Mouse (Mus musculus): ENCODE results near the gene Map2k7. TPM values are rescaled to one million over a fixed set of nuclear protein-coding genes. Genes with fewer than 3 reads are reported as not detected.

Gene Map2k7
- polyA plus RNA-seq (2016; fragmentation: Nextera tagmentation; extraction: Ambion mirVana) = 18.0 and 21.1 TPM in 2 replicates

GRCm38 (mm10) chr8:4238434-4239192 lies at the start of gene Map2k7, which contains the start of gene Gm49320:
Map2k7 (plus strand) TSS chr8:4238740.
Gm49320 (plus strand) TSS chr8:4238865.
- H3K9me3 ChIP-seq (replicated peaks) = no peaks in the 10 kb centered on the region
- H3K4me2 ChIP-seq = peak within 1 kb of the TSS; percentile 83
- H3K9ac ChIP-seq = peak within 1 kb of the TSS; percentile 79
- H3K36me3 ChIP-seq = peaks cover 31% of the 10 kb centered on the region
- H3K4me1 ChIP-seq = peaks cover 30% of the 10 kb centered on the region
- WGBS (ENCODE audit: insufficient replicate concordance) = under 1% methylated on average over 71 of the region's 71 CpGs
- H3K27ac ChIP-seq = peak within 1 kb of the TSS; percentile 96
- H3K4me3 ChIP-seq = peak within 1 kb of the TSS; percentile 82
- peak; percentile 91 for ATAC-seq
- H3K27me3 ChIP-seq (replicated peaks) = peaks cover 14% of the 10 kb centered on the region; the same call in 1 of the 2 replicates

GRCm38 (mm10) chr8:4189031-4189722 lies 49.4 kb upstream of the Map2k7 start:
- peak overlapping the region; percentile 64 for H3K4me2 ChIP-seq
- H3K9ac ChIP-seq = peak overlapping the region; percentile 65
- H3K9me3 ChIP-seq (replicated peaks) = no peaks in the 10 kb centered on the region
- peak overlapping the region; percentile 17; the same call in 1 of the 2 replicates for H3K4me3 ChIP-seq
- peak; percentile 98 for ATAC-seq
- peaks cover 36% of the 10 kb centered on the region for H3K4me1 ChIP-seq
- peaks cover 8% of the 10 kb centered on the region; the same call in 1 of the 2 replicates for H3K36me3 ChIP-seq
- peak overlapping the region; percentile 87 for H3K27ac ChIP-seq
- peaks cover under 1% of the 10 kb centered on the region; the same call in 1 of the 2 replicates for H3K27me3 ChIP-seq (replicated peaks)
- WGBS (ENCODE audit: insufficient replicate concordance) = 16% methylated on average over 3 of the region's 3 CpGs

- 63% methylated on average over 5 of the region's 5 CpGs for WGBS (ENCODE audit: insufficient replicate concordance)
Observed at GRCm38 (mm10) chr8:4192305-4192704, 46.2 kb upstream of the Map2k7 start.

DNA sequence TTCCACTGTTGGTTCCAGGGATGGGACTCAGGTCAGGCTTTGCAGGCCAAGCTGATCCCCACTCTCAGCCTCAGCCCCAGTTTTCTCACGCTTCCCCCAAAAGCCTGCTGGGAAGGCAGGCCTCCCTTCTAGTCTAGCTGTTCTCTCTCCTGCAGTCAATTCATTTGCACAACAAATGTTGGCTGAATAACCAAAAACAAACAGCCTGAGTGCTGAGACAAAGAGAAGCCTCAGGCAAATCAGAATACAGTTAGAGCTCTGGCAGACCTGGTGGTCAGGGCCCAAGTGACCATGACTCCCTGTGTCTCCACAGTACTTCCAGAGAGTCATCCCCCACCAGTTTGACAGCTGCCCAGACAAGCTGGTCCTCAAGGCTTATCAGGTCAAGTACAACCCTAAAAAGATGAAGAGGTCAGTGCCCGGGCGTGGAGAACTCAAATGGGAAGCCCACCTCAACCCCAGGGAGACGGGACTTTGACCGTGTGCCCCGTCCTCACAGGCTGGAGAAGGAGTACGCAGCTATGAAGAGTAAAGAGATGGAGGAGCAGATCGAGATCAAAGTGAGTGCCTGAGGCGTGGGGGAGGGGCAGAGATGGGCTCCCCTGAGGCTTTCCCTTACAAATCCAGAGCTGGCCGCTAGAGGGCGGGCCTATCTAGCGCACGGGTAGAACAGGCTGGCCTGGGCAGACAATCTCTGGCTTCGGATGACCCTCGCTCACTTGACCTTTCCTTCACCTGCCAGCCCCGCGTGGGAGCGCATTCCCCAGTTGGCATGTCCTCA lies 45.5 kb upstream of the Map2k7 start:
- peaks cover 31% of the 10 kb centered on the region for H3K4me1 ChIP-seq
- WGBS (ENCODE audit: insufficient replicate concordance) = 10% methylated on average over 18 of the region's 18 CpGs
- H3K9ac ChIP-seq = no peak overlapping the region
- peak; percentile 53; the same call in 1 of the 2 replicates for ATAC-seq
- H3K4me3 ChIP-seq = no peak overlapping the region
- peak overlapping the region; percentile 34 for H3K4me2 ChIP-seq
- peaks cover 4% of the 10 kb centered on the region; the same call in 1 of the 2 replicates for H3K27me3 ChIP-seq (replicated peaks)
- no peak overlapping the region for H3K27ac ChIP-seq
- no peaks in the 10 kb centered on the region for H3K9me3 ChIP-seq (replicated peaks)
- no peaks in the 10 kb centered on the region for H3K36me3 ChIP-seq

More at GRCm38 (mm10) chr8:4192305-4192704, 46.2 kb upstream of the Map2k7 start:
- H3K4me1 ChIP-seq = peaks cover 36% of the 10 kb centered on the region
- no peak overlapping the region for H3K27ac ChIP-seq
- no peaks in the 10 kb centered on the region for H3K9me3 ChIP-seq (replicated peaks)
- no peak for ATAC-seq
- H3K9ac ChIP-seq = no peak overlapping the region
- peaks cover 4% of the 10 kb centered on the region; the same call in 1 of the 2 replicates for H3K27me3 ChIP-seq (replicated peaks)
- peaks cover 5% of the 10 kb centered on the region; the same call in 1 of the 2 replicates for H3K36me3 ChIP-seq
- no peak overlapping the region for H3K4me2 ChIP-seq
- H3K4me3 ChIP-seq = no peak overlapping the region

DNA sequence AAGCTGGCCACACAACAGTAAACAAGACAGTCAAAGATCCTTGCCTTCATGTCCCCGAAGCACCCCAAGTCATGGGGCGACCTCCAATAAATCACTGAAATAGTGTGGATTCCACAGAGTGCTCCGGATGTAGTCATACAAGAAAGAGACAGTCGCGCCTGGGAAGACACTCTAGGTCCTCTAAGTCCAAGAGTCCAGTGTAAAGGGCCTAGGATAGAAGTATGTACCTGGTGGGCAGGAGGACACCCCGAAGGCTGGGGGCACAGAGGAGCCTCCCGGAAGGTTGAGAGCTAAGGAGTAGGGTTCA lies 45.0 kb upstream of the Map2k7 start:
- WGBS (ENCODE audit: insufficient replicate concordance) = 53% methylated on average over 7 of the region's 7 CpGs
- Histone ChIP-seq H3K4me2 (peak overlapping the region; percentile 34), H3K27ac (no peak overlapping the region)

DNA sequence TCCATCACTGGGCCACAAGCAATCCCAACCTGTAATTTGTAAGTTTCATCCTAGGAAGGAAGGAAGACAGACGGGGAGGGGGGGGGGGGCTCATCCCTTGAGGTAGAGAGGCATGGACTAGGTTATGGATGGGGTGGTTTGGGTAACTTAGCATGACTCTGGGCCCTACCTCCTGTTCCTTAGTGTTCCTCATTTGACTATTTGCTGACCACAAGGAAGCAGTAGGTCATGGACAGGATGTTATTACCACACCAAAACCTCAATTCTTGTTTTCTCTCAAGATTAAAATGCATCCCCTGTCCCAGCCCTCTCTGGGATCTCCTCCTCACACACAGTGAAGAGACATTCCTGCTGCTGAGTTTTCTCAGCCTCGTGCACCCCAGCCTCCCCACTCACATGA lies 37.2 kb upstream of the Map2k7 start:
- no peak for ATAC-seq
- H3K27ac ChIP-seq = no peak overlapping the region
- no peaks in the 10 kb centered on the region for H3K36me3 ChIP-seq
- peaks cover 44% of the 10 kb centered on the region for H3K27me3 ChIP-seq (replicated peaks)
- 20% methylated on average over 2 of the region's 2 CpGs for WGBS (ENCODE audit: insufficient replicate concordance)
- H3K9ac ChIP-seq = no peak overlapping the region
- peaks cover 10% of the 10 kb centered on the region for H3K4me1 ChIP-seq
- H3K4me2 ChIP-seq = no peak overlapping the region
- H3K9me3 ChIP-seq (replicated peaks) = no peaks in the 10 kb centered on the region
- no peak overlapping the region for H3K4me3 ChIP-seq

More for the DNA sequence above, 45.0 kb upstream of the Map2k7 start:
- no peaks in the 10 kb centered on the region for H3K9me3 ChIP-seq (replicated peaks)
- peaks cover 4% of the 10 kb centered on the region; the same call in 1 of the 2 replicates for H3K27me3 ChIP-seq (replicated peaks)
- H3K4me1 ChIP-seq = peaks cover 26% of the 10 kb centered on the region
- H3K4me3 ChIP-seq = no peak overlapping the region
- no peak for ATAC-seq
- H3K9ac ChIP-seq = no peak overlapping the region
- no peaks in the 10 kb centered on the region for H3K36me3 ChIP-seq

DNA sequence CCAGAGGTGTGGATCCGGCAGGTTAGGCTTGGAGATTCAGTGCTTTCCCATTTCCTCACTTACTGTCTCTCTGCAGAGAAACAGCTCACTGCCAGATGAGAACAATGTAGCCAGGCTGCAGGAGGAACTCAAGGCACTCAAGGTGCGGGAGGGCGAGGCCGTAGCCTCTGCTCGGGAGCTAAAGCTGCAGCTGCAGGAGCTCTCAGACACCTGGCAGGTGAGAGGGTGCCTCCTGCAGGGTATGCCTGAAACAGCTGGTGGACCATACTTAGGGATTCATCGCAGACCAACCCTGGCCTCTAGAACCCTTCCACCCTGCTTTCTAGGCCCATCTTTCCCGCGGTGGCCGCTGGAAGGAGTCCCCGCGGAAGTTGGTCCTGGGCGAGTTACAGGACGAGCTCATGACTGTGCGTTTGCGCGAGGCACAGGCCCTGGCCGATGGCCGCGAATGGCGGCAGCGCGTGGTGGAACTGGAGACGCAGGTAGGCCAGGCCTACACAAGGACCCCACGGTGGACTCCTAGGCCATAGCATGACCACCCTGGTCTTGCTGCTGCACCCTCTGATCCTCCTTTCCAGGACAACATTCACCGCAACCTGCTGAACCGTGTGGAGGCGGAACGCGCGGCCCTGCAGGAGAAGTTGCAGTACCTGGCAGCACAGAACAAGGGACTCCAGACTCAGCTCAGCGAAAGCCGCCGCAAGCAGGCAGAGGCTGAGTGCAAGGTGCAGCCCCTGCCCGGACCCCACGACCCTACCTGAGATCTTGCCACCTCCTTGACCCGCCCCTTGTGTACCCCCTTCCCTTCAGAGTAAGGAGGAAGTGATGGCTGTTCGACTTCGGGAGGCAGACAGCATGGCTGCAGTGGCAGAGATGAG lies 33.1 kb upstream of the Map2k7 start:
- Histone ChIP-seq H3K36me3 (no peaks in the 10 kb centered on the region), H3K4me3 (peak overlapping the region; percentile 18), H3K9ac (0 out of 2 replicates have a peak overlapping the region, but pooled peaks have one; percentile 14), H3K9me3 (replicated peaks) (no peaks in the 10 kb centered on the region), H3K4me1 (peaks cover 20% of the 10 kb centered on the region), H3K4me2 (peak overlapping the region; percentile 46), H3K27me3 (replicated peaks) (peaks cover 84% of the 10 kb centered on the region), H3K27ac (no peak overlapping the region)
- 17% methylated on average over 38 of the region's 38 CpGs for WGBS (ENCODE audit: insufficient replicate concordance)
- ATAC-seq = no peak

GRCm38 (mm10) chr8:4206182-4207015 lies 32.1 kb upstream of the Map2k7 start:
- H3K4me1 ChIP-seq = peaks cover 20% of the 10 kb centered on the region
- peak; percentile 72 for ATAC-seq
- no peak overlapping the region for H3K27ac ChIP-seq
- peak overlapping the region; percentile 18 for H3K4me3 ChIP-seq
- no peaks in the 10 kb centered on the region for H3K36me3 ChIP-seq
- H3K4me2 ChIP-seq = peak overlapping the region; percentile 46
- H3K27me3 ChIP-seq (replicated peaks) = peaks cover 93% of the 10 kb centered on the region
- H3K9ac ChIP-seq = no peak overlapping the region
- H3K9me3 ChIP-seq (replicated peaks) = no peaks in the 10 kb centered on the region
- WGBS (ENCODE audit: insufficient replicate concordance) = 10% methylated on average over 44 of the region's 44 CpGs

- H3K36me3 ChIP-seq = no peaks in the 10 kb centered on the region
- H3K4me1 ChIP-seq = peaks cover 20% of the 10 kb centered on the region
- peak overlapping the region; percentile 18; the same call in 1 of the 2 replicates for H3K4me3 ChIP-seq
- peaks cover 97% of the 10 kb centered on the region for H3K27me3 ChIP-seq (replicated peaks)
- 49% methylated on average over 2 of the region's 2 CpGs for WGBS (ENCODE audit: insufficient replicate concordance)
- no peaks in the 10 kb centered on the region for H3K9me3 ChIP-seq (replicated peaks)
- no peak for ATAC-seq
- H3K4me2 ChIP-seq = peak overlapping the region; percentile 46
- H3K9ac ChIP-seq = no peak overlapping the region
- no peak overlapping the region for H3K27ac ChIP-seq
Observed at GRCm38 (mm10) chr8:4207016-4207350, 31.6 kb upstream of the Map2k7 start.

DNA sequence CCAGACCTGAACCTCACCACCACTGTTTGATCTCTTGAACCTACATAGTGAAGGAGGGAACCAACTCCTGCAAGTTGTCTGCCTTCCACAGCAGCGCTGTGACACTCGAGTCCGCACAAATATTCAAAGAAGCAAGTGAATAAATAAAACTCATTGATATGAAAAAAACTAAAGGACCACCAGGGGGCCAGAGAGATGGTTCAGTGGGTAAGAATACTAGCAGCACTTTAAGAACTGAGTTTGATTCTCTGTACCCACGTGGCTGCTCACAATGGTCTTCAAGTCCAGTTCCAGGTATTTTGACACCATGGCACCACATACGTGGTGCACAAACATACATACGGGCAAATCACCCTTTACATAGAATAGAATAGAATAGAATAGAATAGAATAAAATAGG lies 27.4 kb upstream of the Map2k7 start:
- Histone ChIP-seq H3K9me3 (replicated peaks) (no peaks in the 10 kb centered on the region), H3K36me3 (no peaks in the 10 kb centered on the region), H3K4me3 (no peak overlapping the region), H3K4me1 (peaks cover 39% of the 10 kb centered on the region), H3K4me2 (no peak overlapping the region), H3K9ac (no peak overlapping the region), H3K27me3 (replicated peaks) (peaks cover 97% of the 10 kb centered on the region), H3K27ac (no peak overlapping the region)
- 68% methylated on average over 6 of the region's 6 CpGs for WGBS (ENCODE audit: insufficient replicate concordance)
- ATAC-seq = no peak
